ENCODE assay signal across 9 mouse cellular contexts in genomic region chr8:4216791-4217621, GRCm38 (mm10). TPM values are rescaled to one million over a fixed set of nuclear protein-coding genes. Genes with fewer than 3 reads are reported as not detected.
A peak's percentile ranks its signal among the peaks of the same experiment; 100 is the strongest.
DNase-seq lines count a peak whose midpoint lies in the region; ATAC-seq and TF ChIP-seq lines count a peak whose summit lies in the region.
"Had no signal": no experiment of that assay in that cellular context is flagged by ENCODE, and none has a peak within 500 bp of the region (broad histone marks: within the 10 kb centered on the region; RNA-seq: fewer than 3 reads in every experiment).

Gene Prr36 (minus strand): TSS chr8:4217459.

- H3K27ac ChIP-seq in heart, embryonic 12.5 days (ENCODE audit: poor library complexity, severe bottlenecking): no peak within 1 kb of the TSS
- peak within 1 kb of the TSS; percentile 95 for H3K27ac ChIP-seq in hindbrain, postnatal 0 days
- H3K27ac ChIP-seq in liver, embryonic 15.5 days (replicated peaks): no peak within 1 kb of the TSS

- no peak for DNase-seq in heart, adult 11 months
- DNase-seq in Muller cell, postnatal 12 days (ENCODE audit: inconsistent ontology term): peak; percentile 46
- DNase-seq in embryo, embryonic 10.5 days (ENCODE audit: low spot score): peak; percentile 81
- DNase-seq in hindbrain, postnatal 0 days (ENCODE audit: low spot score): peak; percentile 91
- peak; percentile 86 to 89 for DNase-seq in right cerebral cortex, postnatal 10 days (ENCODE audit: low spot score in 2 of 2)
- DNase-seq in urinary bladder, postnatal 14 days (ENCODE audit: low spot score): no peak

- H3K9me3 ChIP-seq in heart, embryonic 12.5 days (replicated peaks): no peaks in the 10 kb centered on the region
- no peaks in the 10 kb centered on the region for H3K9me3 ChIP-seq in hindbrain, postnatal 0 days (ENCODE audit: low read length)
- no peaks in the 10 kb centered on the region for H3K9me3 ChIP-seq in liver, embryonic 15.5 days (replicated peaks)
- H3K9me3 ChIP-seq: G1E had no signal

- H3K4me1 ChIP-seq in heart, embryonic 12.5 days (replicated peaks): peaks cover 37% of the 10 kb centered on the region
- peaks cover 22% of the 10 kb centered on the region for H3K4me1 ChIP-seq in hindbrain, postnatal 0 days (ENCODE audit: insufficient read depth, low read length)
- peaks cover 36% of the 10 kb centered on the region for H3K4me1 ChIP-seq in liver, embryonic 15.5 days (replicated peaks)

- no peaks in the 10 kb centered on the region for H3K36me3 ChIP-seq in heart, embryonic 12.5 days
- H3K36me3 ChIP-seq in hindbrain, postnatal 0 days (ENCODE audit: insufficient read depth, low read length): no peaks in the 10 kb centered on the region; the same call in 1 of the 2 replicates
- no peaks in the 10 kb centered on the region for H3K36me3 ChIP-seq in liver, embryonic 15.5 days (replicated peaks)
- H3K36me3 ChIP-seq: G1E had no signal

- H3K9ac ChIP-seq in heart, embryonic 12.5 days: peak within 1 kb of the TSS; percentile 63
- peak within 1 kb of the TSS; percentile 86 for H3K9ac ChIP-seq in hindbrain, postnatal 0 days (replicated peaks; ENCODE audit: low read length)
- H3K9ac ChIP-seq in liver, embryonic 15.5 days: no peak within 1 kb of the TSS

- TF ChIP-seq CTCF in hindbrain, postnatal 0 days (IDR thresholded peaks at IDR 0.05; ENCODE audit: low read depth): no peak

- H3K4me3 ChIP-seq in heart, embryonic 12.5 days: peak within 1 kb of the TSS; percentile 56
- H3K4me3 ChIP-seq in hindbrain, postnatal 0 days (ENCODE audit: low read length): peak within 1 kb of the TSS; percentile 68
- peak within 1 kb of the TSS; percentile 41 for H3K4me3 ChIP-seq in liver, embryonic 15.5 days (replicated peaks)

- ATAC-seq in heart, embryonic 12.5 days (ENCODE audit: insufficient number of reproducible peaks, low FRiP score): peak; percentile 52; the same call in 1 of the 2 replicates
- peak; percentile 93 for ATAC-seq in hindbrain, postnatal 0 days
- ATAC-seq in liver, embryonic 15.5 days (ENCODE audit: insufficient read depth): no peak

- WGBS in heart, embryonic 12.5 days: 1% methylated on average over 44 of the region's 44 CpGs
- WGBS in hindbrain, postnatal 0 days: 1% methylated on average over 44 of the region's 44 CpGs
- 2% methylated on average over 44 of the region's 44 CpGs for WGBS in liver, embryonic 15.5 days (ENCODE audit: insufficient replicate concordance)

- peaks cover 87% of the 10 kb centered on the region for H3K27me3 ChIP-seq in heart, embryonic 12.5 days (replicated peaks)
- no peaks in the 10 kb centered on the region for H3K27me3 ChIP-seq in hindbrain, postnatal 0 days (ENCODE audit: insufficient read depth, low read length)
- H3K27me3 ChIP-seq in liver, embryonic 15.5 days: peaks cover 77% of the 10 kb centered on the region

- peak within 1 kb of the TSS; percentile 95 for H3K4me2 ChIP-seq in heart, embryonic 12.5 days
- peak within 1 kb of the TSS; percentile 81 for H3K4me2 ChIP-seq in hindbrain, postnatal 0 days (ENCODE audit: low read depth, low read length)
- H3K4me2 ChIP-seq in liver, embryonic 15.5 days: peak within 1 kb of the TSS; percentile 62

RNA-seq across cellular contexts. Expression of gene Prr36, which starts in this region (rescaled TPM):
- 0.18 and 0.24 TPM in 2 replicates for polyA plus RNA-seq in heart, embryonic 12.5 days (2016; fragmentation: Nextera tagmentation; extraction: Ambion mirVana)
- total RNA-seq in hindbrain, postnatal 0 days (2014; rRNA removed): 11.5 and 32.4 TPM in 2 replicates
- polyA plus RNA-seq in hindbrain, postnatal 0 days (2015; fragmentation: Nextera tagmentation; extraction: Ambion mirVana): 21.3 and 24.8 TPM in 2 replicates
- 0.36 and 0.37 TPM in 2 replicates for polyA plus RNA-seq in liver, embryonic 15.5 days (2015; fragmentation: Nextera tagmentation; extraction: Ambion mirVana)

Comparison
In these comparisons a context has a peak if more than half of its experiments do, and no peak if none do; other contexts are left out.
1. RNA of gene Prr36 (polyA plus RNA-seq): 21.3 to 24.8 TPM in hindbrain, postnatal 0 days; 0.36 to 0.37 TPM in liver, embryonic 15.5 days and 0.18 to 0.24 TPM in heart, embryonic 12.5 days; every median in the first group is over 10 times any median in the second.
2. Peak in ATAC-seq, H3K4me3 ChIP-seq, H3K9ac ChIP-seq and H3K4me2 ChIP-seq in heart, embryonic 12.5 days; RNA of the gene not detected or under 1 TPM.
3. DNase-seq: peak in Muller cell, postnatal 12 days (single experiment), embryo, embryonic 10.5 days (single experiment), hindbrain, postnatal 0 days (single experiment) and right cerebral cortex, postnatal 10 days (2 of 2); none in heart, adult 11 months (single experiment) and urinary bladder, postnatal 14 days (single experiment).
4. Peak in every context shown above with its lines, with median percentiles within 50 percentile points of each other: H3K4me2 ChIP-seq and H3K4me3 ChIP-seq.